Mouse (Mus musculus): ENCODE measurements around the gene Chka. TPM values are rescaled to one million over a fixed set of nuclear protein-coding genes. Genes with fewer than 3 reads are reported as not detected.
A peak's percentile ranks its signal among the peaks of the same experiment; 100 is the strongest.

Chka gene
- total RNA-seq, 2 experiments from 2014 or later: 96.7 to 120 TPM

DNA sequence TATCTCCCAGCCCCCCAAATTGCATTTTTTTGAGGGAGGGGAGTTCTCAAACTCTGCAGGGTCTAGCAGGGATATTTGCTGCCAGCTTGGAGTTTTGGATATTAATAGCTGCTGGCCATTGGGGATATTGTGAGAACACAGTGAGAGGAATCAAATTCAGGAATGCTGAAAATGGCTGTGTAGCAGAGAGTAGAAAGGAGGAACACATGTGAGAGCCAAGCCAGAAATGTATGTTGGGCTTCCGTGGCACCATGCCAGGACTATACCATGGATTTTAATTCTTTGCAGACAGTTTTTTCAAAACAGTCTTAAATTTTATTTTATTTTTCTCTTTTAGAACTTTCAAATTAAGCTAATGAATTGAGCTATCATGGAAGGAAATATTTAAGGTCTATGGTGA, 16.7 kb downstream of the Chka start:
- H3K27ac ChIP-seq: no peak overlapping the region
- intact Hi-C loops (cut with DNase I): no loop called here
- no peak for DNase-seq (ENCODE audit: extremely low spot score in 1 of 2, low spot score in 2 of 2)
- no peak for TF ChIP-seq CTCF (IDR thresholded peaks at IDR 0.05)
- H3K4me3 ChIP-seq: no peak overlapping the region

DNA sequence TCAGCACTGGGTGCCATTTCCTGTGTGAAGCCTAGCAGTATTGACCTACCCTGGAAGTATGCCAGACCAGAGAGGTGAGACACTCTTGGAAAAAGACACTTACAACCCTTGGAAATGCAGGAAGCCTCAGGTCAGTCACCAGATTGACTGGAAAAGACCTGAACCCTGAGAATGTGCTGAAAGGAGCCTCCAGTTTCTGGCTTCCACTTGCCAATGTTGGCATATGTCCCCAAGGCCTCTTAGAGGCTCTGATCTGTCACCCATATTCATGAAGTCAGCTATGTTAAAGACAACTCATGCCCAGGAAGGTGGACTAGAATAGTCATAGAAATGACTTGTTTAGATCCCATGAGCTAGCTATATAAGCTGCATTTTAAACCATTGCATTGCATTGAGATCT, 19.9 kb downstream of the Chka start:
- no peak for DNase-seq (ENCODE audit: extremely low spot score in 1 of 2, low spot score in 2 of 2)
- Histone ChIP-seq H3K4me3 (no peak overlapping the region), H3K27ac (no peak overlapping the region)
- intact Hi-C loops (cut with DNase I): no loop called here
- TF ChIP-seq CTCF (IDR thresholded peaks at IDR 0.05): no peak

DNA sequence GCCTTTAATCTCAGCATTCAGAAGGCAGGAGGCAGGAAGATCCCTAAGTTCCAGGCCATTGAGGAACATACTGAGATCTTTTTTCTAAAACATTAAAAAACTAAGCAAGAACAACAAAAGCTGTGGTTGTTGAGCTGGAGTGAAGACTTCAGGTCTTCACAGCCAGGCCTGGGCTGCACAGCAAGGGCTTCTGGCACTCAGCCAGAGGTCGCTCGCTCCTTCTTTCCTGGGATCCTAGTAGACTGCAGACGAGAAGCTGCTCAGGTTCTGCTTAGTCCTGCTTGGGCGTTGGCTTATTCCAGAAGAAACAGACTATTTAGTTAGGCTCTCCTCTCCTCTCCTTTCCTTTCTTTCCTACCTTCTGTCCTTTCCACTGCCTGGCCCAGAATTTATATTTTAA, 20.8 kb downstream of the Chka start:
- Histone ChIP-seq H3K4me3 (no peak overlapping the region), H3K27ac (no peak overlapping the region)
- no peak for TF ChIP-seq CTCF (IDR thresholded peaks at IDR 0.05)
- DNase-seq (ENCODE audit: extremely low spot score in 1 of 2, low spot score in 2 of 2): no peak
- intact Hi-C loops (cut with DNase I): no loop called here

- Histone ChIP-seq H3K27ac (no peak overlapping the region), H3K4me3 (no peak overlapping the region)
- no peak for TF ChIP-seq CTCF (IDR thresholded peaks at IDR 0.05)
- DNase-seq (ENCODE audit: extremely low spot score in 1 of 2, low spot score in 2 of 2): no peak
- intact Hi-C loops (cut with DNase I): no loop called here
Measured at GRCm38 (mm10) chr19:3875045-3875444, 23.5 kb downstream of the Chka start.

- no peak for TF ChIP-seq CTCF (IDR thresholded peaks at IDR 0.05)
- Histone ChIP-seq H3K27ac (no peak overlapping the region), H3K4me3 (no peak overlapping the region)
- no peak for DNase-seq (ENCODE audit: extremely low spot score in 1 of 2, low spot score in 2 of 2)
- intact Hi-C loops (cut with DNase I): no loop called here
Measured at GRCm38 (mm10) chr19:3880054-3880848, 28.7 kb downstream of the Chka start.

DNA sequence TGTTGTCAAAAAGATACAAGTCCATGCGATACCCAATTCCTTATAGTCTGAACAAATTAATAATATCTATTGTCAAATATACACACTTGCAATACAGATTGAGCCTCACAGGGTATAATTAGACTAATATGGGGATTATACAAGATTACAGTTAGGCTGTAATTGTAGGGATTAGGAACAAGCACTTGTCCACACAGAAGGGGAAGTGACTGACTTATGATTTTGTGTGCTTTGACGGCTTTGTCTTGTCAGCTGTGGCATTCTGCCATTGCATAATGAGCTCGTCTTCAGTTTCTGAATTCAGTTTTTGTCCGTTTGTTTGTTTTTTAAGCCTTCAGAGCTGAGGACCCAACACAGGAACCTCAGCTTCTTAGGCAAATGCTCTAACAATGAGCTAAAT, 30.6 kb downstream of the Chka start:
- intact Hi-C loops (cut with DNase I): no loop called here
- Histone ChIP-seq H3K4me3 (no peak overlapping the region), H3K27ac (no peak overlapping the region)
- DNase-seq (ENCODE audit: extremely low spot score in 1 of 2, low spot score in 2 of 2): no peak
- no peak for TF ChIP-seq CTCF (IDR thresholded peaks at IDR 0.05)

- DNase-seq (ENCODE audit: extremely low spot score in 1 of 2, low spot score in 2 of 2): no peak
- TF ChIP-seq CTCF (IDR thresholded peaks at IDR 0.05): no peak
- H3K27ac ChIP-seq: no peak overlapping the region
- no peak overlapping the region for H3K4me3 ChIP-seq
- intact Hi-C loops (cut with DNase I): no loop called here
Measured at GRCm38 (mm10) chr19:3884325-3884990, 32.9 kb downstream of the Chka start.

DNA sequence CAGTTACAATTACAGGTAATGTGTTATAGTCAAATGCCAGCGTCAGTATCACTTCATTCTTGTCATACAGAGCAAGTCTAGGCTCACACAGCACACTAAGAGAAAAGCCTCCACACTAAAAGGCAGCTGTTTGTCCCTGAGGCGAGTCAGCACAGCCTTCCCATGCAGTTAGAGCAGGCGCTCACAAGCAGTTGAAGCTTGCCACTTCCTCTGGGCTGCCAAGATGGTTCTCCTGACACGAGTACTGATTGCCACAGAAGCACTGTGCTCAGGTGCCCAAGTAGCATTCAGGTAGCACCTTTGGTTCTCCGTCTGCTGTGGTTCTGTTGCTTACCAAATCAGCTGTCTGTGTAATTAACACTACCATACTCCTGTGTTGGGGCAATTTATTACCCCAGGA, 37.5 kb downstream of the Chka start:
- no peak for DNase-seq (ENCODE audit: extremely low spot score in 1 of 2, low spot score in 2 of 2)
- no peak overlapping the region for H3K4me3 ChIP-seq
- no peak overlapping the region for H3K27ac ChIP-seq
- intact Hi-C loops (cut with DNase I): no loop called here
- TF ChIP-seq CTCF (IDR thresholded peaks at IDR 0.05): no peak

GRCm38 (mm10) chr19:3890181-3890580, 38.6 kb downstream of the Chka start:
- peak; percentile 13 for TF ChIP-seq CTCF (IDR thresholded peaks at IDR 0.05)
- no peak for DNase-seq (ENCODE audit: extremely low spot score in 1 of 2, low spot score in 2 of 2)
- no peak overlapping the region for H3K4me3 ChIP-seq
- intact Hi-C loops (cut with DNase I): no loop called here
- H3K27ac ChIP-seq: no peak overlapping the region

DNA sequence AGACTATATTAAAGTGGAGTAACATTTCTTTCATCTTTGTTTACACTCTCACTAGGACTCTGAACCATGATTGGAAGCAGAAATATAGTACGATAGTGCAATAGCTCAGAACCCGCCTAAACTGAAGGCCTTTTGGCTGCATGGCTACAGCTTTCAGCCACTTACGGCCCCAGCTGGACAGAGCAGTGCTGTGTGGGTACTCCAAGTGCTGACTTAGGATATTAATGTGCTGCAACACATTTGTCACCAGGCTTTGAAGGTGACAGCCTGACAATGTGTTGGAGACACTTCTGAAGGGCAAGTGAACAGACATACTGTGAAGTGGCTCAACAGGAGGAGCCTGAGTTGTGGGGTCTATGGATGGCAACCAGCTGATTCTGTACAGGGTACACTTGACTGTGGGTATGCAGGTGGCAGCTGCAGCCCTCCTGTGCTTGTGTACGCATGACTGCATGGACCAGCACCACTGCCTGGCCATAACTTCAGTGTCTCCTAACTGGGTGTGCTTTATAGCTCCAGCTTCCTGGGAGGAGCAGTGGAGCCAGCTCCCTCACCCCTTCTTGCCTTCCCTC, 42.1 kb downstream of the Chka start:
- Histone ChIP-seq H3K4me3 (no peak overlapping the region), H3K27ac (no peak overlapping the region)
- no peak for DNase-seq (ENCODE audit: extremely low spot score in 1 of 2, low spot score in 2 of 2)
- TF ChIP-seq CTCF (IDR thresholded peaks at IDR 0.05): no peak
- intact Hi-C loops (cut with DNase I): no loop called here

DNA sequence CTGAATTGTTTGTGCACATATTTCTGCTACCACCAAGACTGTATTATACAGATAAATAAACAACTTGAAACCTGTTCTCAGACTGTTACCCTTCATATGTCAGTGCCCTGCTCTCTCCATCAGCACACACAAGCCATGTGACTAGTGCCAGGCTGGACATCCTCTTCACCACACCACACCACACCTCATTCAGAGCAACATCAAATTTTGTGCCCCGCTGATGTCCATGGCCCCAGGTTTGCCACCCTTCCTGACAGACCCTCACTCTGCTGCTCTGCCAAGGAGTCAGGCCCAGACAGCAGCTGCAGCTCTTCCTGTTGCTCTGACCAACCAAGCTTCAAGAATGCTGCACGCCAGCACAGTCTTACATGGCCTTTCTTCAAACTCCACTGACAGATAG, 42.7 kb downstream of the Chka start:
- H3K4me3 ChIP-seq: no peak overlapping the region
- no peak overlapping the region for H3K27ac ChIP-seq
- DNase-seq (ENCODE audit: extremely low spot score in 1 of 2, low spot score in 2 of 2): no peak
- intact Hi-C loops (cut with DNase I): no loop called here
- no peak for TF ChIP-seq CTCF (IDR thresholded peaks at IDR 0.05)

DNA sequence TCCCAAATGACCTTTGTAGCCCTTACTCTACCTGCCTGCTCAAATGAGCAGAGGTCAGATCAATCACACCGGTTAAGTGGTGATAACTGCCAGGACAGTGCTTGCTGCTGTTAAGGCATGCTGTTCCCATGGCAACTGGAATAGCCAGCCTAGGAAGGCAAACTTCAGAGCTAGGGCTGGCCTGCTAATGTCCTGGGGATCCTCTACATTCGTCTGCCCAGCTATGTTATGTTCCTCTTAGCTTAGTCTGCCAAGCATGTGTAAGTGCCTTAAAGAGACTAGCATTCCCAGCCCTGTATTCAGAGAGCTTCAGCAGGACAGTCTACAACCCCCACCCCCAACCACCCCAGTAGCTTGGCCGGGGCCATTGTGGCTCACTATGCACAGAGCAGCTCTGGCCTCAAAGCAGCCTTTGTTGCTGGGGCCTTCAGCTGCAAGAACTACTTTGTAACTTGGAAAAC, 43.6 kb downstream of the Chka start:
- H3K27ac ChIP-seq: peak overlapping the region; percentile 44
- no peak for DNase-seq (ENCODE audit: extremely low spot score in 1 of 2, low spot score in 2 of 2)
- no peak overlapping the region for H3K4me3 ChIP-seq
- intact Hi-C loops (cut with DNase I): no loop called here
- no peak for TF ChIP-seq CTCF (IDR thresholded peaks at IDR 0.05)
